Mouse (Mus musculus) heart, embryonic 10.5 days (tissue): ENCODE results near the gene Eef1b2. TPM values are rescaled to one million over a fixed set of nuclear protein-coding genes. Genes with fewer than 3 reads are reported as not detected.

Experiments
- DNase-seq: peaks from one replicate; pipeline ENCODE4 v3.0.0-alpha.2; 2017; ENCODE audit warnings: low spot score
- H3K27ac ChIP-seq: fragments of 300-500 bp; sonication (generic); 2 replicates; pipeline ENCODE4 v1.5.1; 2016; ENCODE audit warnings: mild to moderate bottlenecking
- H3K27me3 ChIP-seq: fragments of 300-500 bp; sonication (generic); 2 replicates; pipeline ENCODE4 v1.6.1; 2016; ENCODE audit warnings: mild to moderate bottlenecking; ENCODE audit not compliant: poor library complexity, insufficient read depth, severe bottlenecking
- H3K36me3 ChIP-seq: fragments of 300-500 bp; sonication (generic); 2 replicates; pipeline ENCODE4 v1.6.1; 2016; ENCODE audit warnings: mild to moderate bottlenecking, moderate library complexity
- H3K4me1 ChIP-seq: fragments of 300-500 bp; sonication (generic); 2 replicates; pipeline ENCODE4 v1.6.1; 2016; ENCODE audit warnings: mild to moderate bottlenecking
- H3K4me3 ChIP-seq: fragments of 300-500 bp; sonication (generic); 2 replicates; pipeline ENCODE4 v1.5.1; 2016; ENCODE audit warnings: mild to moderate bottlenecking, moderate library complexity
- H3K9me3 ChIP-seq: fragments of 300-500 bp; sonication (generic); 2 replicates; pipeline ENCODE4 v1.6.1; 2016; ENCODE audit warnings: mild to moderate bottlenecking, moderate library complexity
- WGBS: fragments of 180-500 bp; shearing (Covaris S2); methylation state at CpG from one replicate; pipeline ENCODE4 v1.1.7; 2016; 5-methylcytosine and 5-hydroxymethylcytosine counted together
- polyA plus RNA-seq: library from polyadenylated mRNA; unstranded; fragments of >200 nt; fragmentation: Nextera tagmentation; extraction: Ambion mirVana; gene quantifications from 2 replicates; pipeline ENCODE4 v1.2.1, GENCODE M21; 2016

Gene Eef1b2
- polyA plus RNA-seq, 1 experiment from 2014 or later: 531 TPM

- H3K27ac ChIP-seq: no peak overlapping the region
- H3K4me3 ChIP-seq: no peak overlapping the region
- no peaks in the 10 kb centered on the region for H3K36me3 ChIP-seq
- peaks cover 22% of the 10 kb centered on the region for H3K4me1 ChIP-seq
- DNase-seq: no peak
- 76% methylated on average over 1 of the region's 1 CpGs for WGBS
- no peaks in the 10 kb centered on the region for H3K27me3 ChIP-seq
- peaks cover 8% of the 10 kb centered on the region for H3K9me3 ChIP-seq
Observed at GRCm38 (mm10) chr1:63201672-63202071, 25.0 kb downstream of the Eef1b2 start.

- peaks cover 22% of the 10 kb centered on the region for H3K4me1 ChIP-seq
- no peaks in the 10 kb centered on the region for H3K36me3 ChIP-seq
- no peak for DNase-seq
- no peaks in the 10 kb centered on the region for H3K27me3 ChIP-seq
- WGBS: 73% methylated on average over 1 of the region's 1 CpGs
- peaks cover 8% of the 10 kb centered on the region for H3K9me3 ChIP-seq
- H3K27ac ChIP-seq: peak overlapping the region; percentile 44; the same call in 1 of the 2 replicates
- no peak overlapping the region for H3K4me3 ChIP-seq
Observed at GRCm38 (mm10) chr1:63203471-63203870, 26.8 kb downstream of the Eef1b2 start.

GRCm38 (mm10) chr1:63203950-63204659, 27.5 kb downstream of the Eef1b2 start:
- DNase-seq: peak; percentile 89
- H3K9me3 ChIP-seq: peaks cover 8% of the 10 kb centered on the region
- peak overlapping the region; percentile 77 for H3K27ac ChIP-seq
- H3K27me3 ChIP-seq: no peaks in the 10 kb centered on the region
- H3K4me1 ChIP-seq: peaks cover 22% of the 10 kb centered on the region
- 21% methylated on average over 7 of the region's 7 CpGs for WGBS
- H3K36me3 ChIP-seq: no peaks in the 10 kb centered on the region
- H3K4me3 ChIP-seq: no peak overlapping the region

- no peak overlapping the region for H3K4me3 ChIP-seq
- H3K9me3 ChIP-seq: peaks cover 6% of the 10 kb centered on the region
Observed at GRCm38 (mm10) chr1:63204660-63205394, 28.2 kb downstream of the Eef1b2 start.

GRCm38 (mm10) chr1:63207607-63208006, 31.0 kb downstream of the Eef1b2 start:
- Histone ChIP-seq H3K27me3 (no peaks in the 10 kb centered on the region), H3K4me1 (peaks cover 22% of the 10 kb centered on the region), H3K9me3 (no peaks in the 10 kb centered on the region), H3K36me3 (no peaks in the 10 kb centered on the region), H3K4me3 (no peak overlapping the region), H3K27ac (no peak overlapping the region)
- 86% methylated on average over 3 of the region's 3 CpGs for WGBS
- no peak for DNase-seq

More at GRCm38 (mm10) chr1:63204660-63205394, 28.2 kb downstream of the Eef1b2 start:
- WGBS: 34% methylated on average over 7 of the region's 7 CpGs
- DNase-seq: no peak
- Histone ChIP-seq H3K27ac (peak overlapping the region; percentile 77), H3K27me3 (no peaks in the 10 kb centered on the region), H3K4me1 (peaks cover 22% of the 10 kb centered on the region), H3K36me3 (no peaks in the 10 kb centered on the region)

GRCm38 (mm10) chr1:63209861-63210529, 33.4 kb downstream of the Eef1b2 start:
- Histone ChIP-seq H3K36me3 (no peaks in the 10 kb centered on the region), H3K4me3 (no peak overlapping the region), H3K27me3 (no peaks in the 10 kb centered on the region), H3K27ac (no peak overlapping the region), H3K4me1 (peaks cover 14% of the 10 kb centered on the region), H3K9me3 (no peaks in the 10 kb centered on the region)
- no peak for DNase-seq
- 29% methylated on average over 6 of the region's 6 CpGs for WGBS

GRCm38 (mm10) chr1:63213478-63214270, 37.0 kb downstream of the Eef1b2 start:
- 24% methylated on average over 22 of the region's 22 CpGs for WGBS
- no peaks in the 10 kb centered on the region for H3K27me3 ChIP-seq

GRCm38 (mm10) chr1:63214271-63214558, 37.6 kb downstream of the Eef1b2 start, which contains the start of gene Gpr1:
TSS of gene Gpr1 (minus strand) at chr1:63214543.
- Histone ChIP-seq H3K27me3 (no peaks in the 10 kb centered on the region), H3K36me3 (no peaks in the 10 kb centered on the region), H3K4me3 (peak within 1 kb of the TSS; percentile 45), H3K4me1 (peaks cover 11% of the 10 kb centered on the region), H3K27ac (peak within 1 kb of the TSS; percentile 62), H3K9me3 (peaks cover 3% of the 10 kb centered on the region; the same call in 1 of the 2 replicates)
- DNase-seq: no peak
- WGBS: 39% methylated on average over 3 of the region's 3 CpGs

More at GRCm38 (mm10) chr1:63213478-63214270, 37.0 kb downstream of the Eef1b2 start:
- peak overlapping the region; percentile 62 for H3K27ac ChIP-seq
- no peaks in the 10 kb centered on the region for H3K9me3 ChIP-seq
- DNase-seq: no peak
- H3K4me1 ChIP-seq: peaks cover 11% of the 10 kb centered on the region
- H3K36me3 ChIP-seq: no peaks in the 10 kb centered on the region
- peak overlapping the region; percentile 45 for H3K4me3 ChIP-seq

- DNase-seq: no peak
- H3K4me3 ChIP-seq: no peak overlapping the region
- no peak overlapping the region for H3K27ac ChIP-seq
- 44% methylated on average over 7 of the region's 7 CpGs for WGBS
- H3K9me3 ChIP-seq: peaks cover 4% of the 10 kb centered on the region; the same call in 1 of the 2 replicates
- peaks cover 11% of the 10 kb centered on the region for H3K4me1 ChIP-seq
- no peaks in the 10 kb centered on the region for H3K36me3 ChIP-seq
- H3K27me3 ChIP-seq: no peaks in the 10 kb centered on the region
Observed at GRCm38 (mm10) chr1:63214631-63215030, 38.0 kb downstream of the Eef1b2 start.

- DNase-seq: no peak
- WGBS: 91% methylated on average over 4 of the region's 4 CpGs
Observed at GRCm38 (mm10) chr1:63219277-63219676, 42.7 kb downstream of the Eef1b2 start.

GRCm38 (mm10) chr1:63225009-63225408, 48.4 kb downstream of the Eef1b2 start:
- DNase-seq: peak; percentile 19
- Histone ChIP-seq H3K36me3 (no peaks in the 10 kb centered on the region), H3K27ac (peak overlapping the region; percentile 3; the same call in 1 of the 2 replicates), H3K27me3 (no peaks in the 10 kb centered on the region), H3K9me3 (no peaks in the 10 kb centered on the region), H3K4me1 (peaks cover 11% of the 10 kb centered on the region; the same call in 1 of the 2 replicates), H3K4me3 (no peak overlapping the region)
- 33% methylated on average over 4 of the region's 4 CpGs for WGBS

More at GRCm38 (mm10) chr1:63219277-63219676, 42.7 kb downstream of the Eef1b2 start:
- Histone ChIP-seq H3K27ac (no peak overlapping the region), H3K27me3 (no peaks in the 10 kb centered on the region), H3K9me3 (peaks cover 4% of the 10 kb centered on the region; the same call in 1 of the 2 replicates), H3K4me3 (no peak overlapping the region), H3K4me1 (peaks cover 5% of the 10 kb centered on the region; the same call in 1 of the 2 replicates), H3K36me3 (no peaks in the 10 kb centered on the region)

GRCm38 (mm10) chr1:63225890-63226289, 49.3 kb downstream of the Eef1b2 start:
- Histone ChIP-seq H3K27me3 (no peaks in the 10 kb centered on the region), H3K36me3 (no peaks in the 10 kb centered on the region), H3K4me3 (no peak overlapping the region; the same call in 1 of the 2 replicates), H3K4me1 (peaks cover 11% of the 10 kb centered on the region; the same call in 1 of the 2 replicates), H3K27ac (0 out of 2 replicates have a peak overlapping the region, but pooled peaks have one; percentile 53), H3K9me3 (no peaks in the 10 kb centered on the region)
- DNase-seq: peak; percentile 86
- 5% methylated on average over 7 of the region's 7 CpGs for WGBS
